Mouse (Mus musculus): ENCODE data around the gene Atp6ap1l.
"Not testable (repeated sequence)": the region's sequence is repeated elsewhere in the genome, so short reads cannot be mapped to it uniquely, and the experiment has no call there.

Gene Atp6ap1l

DNA sequence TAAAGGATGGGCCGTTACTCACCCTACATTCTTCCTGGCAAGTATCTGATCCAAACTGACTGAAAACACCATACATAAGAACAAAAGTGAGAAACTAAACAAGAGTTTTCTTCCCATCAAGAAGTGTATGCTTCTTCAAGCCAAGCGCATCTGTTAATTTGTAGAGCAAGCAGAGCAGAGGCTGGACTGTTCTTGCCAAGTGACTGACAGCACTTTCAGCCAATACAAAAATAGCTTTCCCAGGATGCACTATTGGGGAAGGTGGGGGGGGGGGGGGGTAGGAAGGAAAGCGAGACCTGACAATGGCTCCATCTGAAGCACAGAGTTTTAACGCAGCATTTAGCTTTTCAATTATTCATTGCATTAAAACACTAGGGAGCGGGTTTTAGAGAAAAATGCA lies at the start of gene Atp6ap1l:
Gene Atp6ap1l, minus strand, starts transcription at position 180 of the 400 bp plus-strand sequence.
- no peak for DNase-seq (ENCODE audit: low read depth)

GRCm38 (mm10) chr13:90939600-90939999 lies 34.4 kb upstream of the Atp6ap1l start:
- no peak for DNase-seq (ENCODE audit: low read depth)

GRCm38 (mm10) chr13:90939192-90939591 lies 34.0 kb upstream of the Atp6ap1l start:
- peak; percentile 80 for DNase-seq (ENCODE audit: low read depth)

GRCm38 (mm10) chr13:90935852-90936251 lies 30.7 kb upstream of the Atp6ap1l start:
- no peak for DNase-seq (ENCODE audit: low read depth)

GRCm38 (mm10) chr13:90933256-90933655 lies 28.1 kb upstream of the Atp6ap1l start:
- no peak for DNase-seq (ENCODE audit: low read depth)

- peak; percentile 75 for DNase-seq (ENCODE audit: low read depth)
These were observed 24.7 kb upstream of the Atp6ap1l start for GRCm38 (mm10) chr13:90929847-90930246.

DNA sequence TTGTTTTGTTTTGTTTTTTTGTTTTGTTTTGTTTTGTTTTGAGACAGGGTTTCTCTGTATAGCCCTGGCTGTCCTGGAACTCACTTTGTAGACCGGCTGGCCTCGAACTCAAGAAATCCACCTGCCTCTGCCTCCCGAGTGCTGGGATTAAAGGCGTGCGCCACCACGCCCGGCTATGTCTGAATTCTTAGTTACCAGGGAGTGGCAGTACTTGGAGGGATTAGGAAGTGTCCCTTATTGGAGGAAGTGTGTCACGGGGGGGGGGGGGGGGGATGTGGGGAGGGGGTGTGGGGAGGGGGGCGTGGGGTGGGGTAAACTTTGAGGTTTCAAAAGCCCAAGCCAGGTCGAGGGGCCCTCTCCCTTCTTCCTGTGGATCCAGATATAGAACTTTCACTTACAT lies 23.1 kb upstream of the Atp6ap1l start:
- not testable (repeated sequence) for DNase-seq (ENCODE audit: low read depth)

DNA sequence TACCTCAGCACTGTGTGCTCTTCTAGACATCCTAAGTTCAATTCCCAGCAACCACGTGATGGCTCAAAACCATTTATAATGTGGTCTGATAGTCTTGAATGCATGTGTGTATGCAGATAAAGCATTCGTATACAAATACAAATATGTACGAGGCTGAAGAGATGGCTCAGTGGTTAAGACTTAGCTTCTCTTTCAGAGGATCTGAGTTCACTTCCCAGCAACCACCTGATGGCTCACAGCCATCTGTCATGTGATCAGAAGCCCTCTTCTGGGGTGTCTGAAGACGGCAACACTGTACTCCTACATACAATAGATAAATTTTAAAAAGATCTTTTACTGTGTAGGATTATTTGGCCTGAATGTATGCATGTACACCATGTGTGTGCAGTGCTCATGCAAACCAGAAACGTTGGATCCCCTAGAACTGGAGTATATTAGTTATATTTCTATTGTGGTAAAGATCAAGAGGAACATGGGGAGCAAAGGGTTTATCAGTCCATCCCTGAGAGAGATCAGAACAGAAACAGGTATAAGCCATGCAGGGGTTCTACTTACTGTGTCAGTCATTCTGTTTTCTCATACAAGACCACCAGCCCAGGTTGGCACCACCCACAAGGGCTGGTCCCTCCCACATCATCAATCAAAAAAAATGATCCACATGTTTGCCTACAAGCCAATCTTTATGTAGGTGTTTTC lies 21.9 kb upstream of the Atp6ap1l start:
- DNase-seq (ENCODE audit: low read depth): no peak

DNA sequence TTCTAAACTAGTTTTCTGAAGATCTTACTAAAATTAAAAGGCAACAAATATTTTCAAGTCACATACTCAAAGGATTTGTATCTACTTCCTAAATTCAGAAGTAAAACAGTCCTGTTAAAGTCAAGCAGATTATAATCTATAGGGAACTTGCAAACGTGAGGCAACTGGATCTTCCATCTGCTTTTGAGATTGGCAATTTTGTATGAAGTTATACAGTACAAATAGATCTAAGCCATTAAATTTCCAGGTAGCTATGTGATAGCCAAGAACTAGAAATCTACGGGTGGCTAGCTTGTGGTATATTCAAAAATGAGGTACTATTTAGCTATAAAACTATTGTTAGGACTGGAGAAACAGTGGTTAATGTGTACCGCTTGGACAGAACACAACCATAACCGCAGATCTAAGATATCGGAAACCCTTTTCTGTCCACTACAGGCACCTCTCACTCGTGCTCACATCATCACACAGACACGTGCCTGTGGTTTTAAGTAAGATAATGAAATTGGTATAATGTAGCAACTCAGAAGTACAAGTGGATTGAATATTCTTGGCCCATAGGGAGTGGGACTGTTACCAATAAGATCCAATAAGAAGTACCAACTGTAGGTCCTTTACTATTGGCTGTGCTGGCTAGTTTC lies 21.1 kb upstream of the Atp6ap1l start:
- no peak for DNase-seq (ENCODE audit: low read depth)

- DNase-seq (ENCODE audit: low read depth): no peak
These were observed 20.0 kb upstream of the Atp6ap1l start for GRCm38 (mm10) chr13:90925191-90925590.

DNA sequence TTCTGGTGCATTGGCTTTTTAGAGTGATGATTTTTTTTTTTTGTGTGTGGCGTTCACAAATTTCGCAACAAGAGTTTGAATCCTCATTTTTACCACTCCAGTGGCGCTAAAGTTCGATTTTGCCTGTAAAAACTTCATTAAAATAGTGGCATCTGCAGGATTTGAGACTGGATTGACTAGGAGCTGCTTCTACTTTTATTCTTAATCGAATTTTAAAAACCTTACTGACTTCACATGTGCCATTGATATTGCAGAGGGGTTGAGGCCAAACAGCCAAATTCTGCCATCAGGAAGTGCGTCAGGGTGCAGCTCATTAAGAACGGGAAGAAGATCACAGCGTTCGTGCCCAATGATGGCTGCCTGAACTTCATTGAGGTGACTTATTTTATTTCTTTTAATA lies 18.9 kb upstream of the Atp6ap1l start:
- no peak for DNase-seq (ENCODE audit: low read depth)

GRCm38 (mm10) chr13:90923617-90924016 lies 18.5 kb upstream of the Atp6ap1l start:
- DNase-seq (ENCODE audit: low read depth): not testable (repeated sequence)

GRCm38 (mm10) chr13:90922751-90923612 lies 17.8 kb upstream of the Atp6ap1l start, which contains the start of gene Rps23:
TSS of gene Rps23 (plus strand) at chr13:90922958.
- DNase-seq (ENCODE audit: low read depth): peak; percentile 90

- DNase-seq (ENCODE audit: low read depth): no peak
These were observed 9.6 kb upstream of the Atp6ap1l start for GRCm38 (mm10) chr13:90914721-90915120.

DNA sequence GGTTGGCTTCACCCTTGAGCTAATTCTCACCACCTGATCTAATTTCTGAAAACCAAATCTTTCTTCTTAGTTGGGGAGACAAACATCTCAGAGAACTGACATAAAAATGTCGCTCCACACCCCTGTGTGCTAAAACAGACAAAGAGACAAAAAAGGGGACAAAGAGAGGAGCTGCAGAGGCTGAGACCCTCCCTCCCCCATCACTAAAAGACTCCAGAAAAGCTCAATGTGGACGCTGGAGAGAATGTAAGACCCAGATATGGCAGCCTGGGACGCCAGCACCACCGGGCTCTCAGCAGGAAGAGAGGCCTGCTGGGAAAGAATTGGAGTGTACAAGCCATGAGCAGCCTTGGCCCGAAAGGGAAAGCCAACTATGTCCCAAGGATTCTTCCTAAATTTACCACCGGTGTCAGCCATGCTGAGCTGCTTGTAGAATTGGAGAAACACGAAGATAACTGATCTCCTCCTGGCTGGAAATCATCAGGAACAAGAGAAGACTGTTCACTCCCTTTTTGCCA lies 8.6 kb upstream of the Atp6ap1l start:
- no peak for DNase-seq (ENCODE audit: low read depth)

GRCm38 (mm10) chr13:90912760-90913674 lies 7.9 kb upstream of the Atp6ap1l start:
- DNase-seq (ENCODE audit: low read depth): no peak

DNA sequence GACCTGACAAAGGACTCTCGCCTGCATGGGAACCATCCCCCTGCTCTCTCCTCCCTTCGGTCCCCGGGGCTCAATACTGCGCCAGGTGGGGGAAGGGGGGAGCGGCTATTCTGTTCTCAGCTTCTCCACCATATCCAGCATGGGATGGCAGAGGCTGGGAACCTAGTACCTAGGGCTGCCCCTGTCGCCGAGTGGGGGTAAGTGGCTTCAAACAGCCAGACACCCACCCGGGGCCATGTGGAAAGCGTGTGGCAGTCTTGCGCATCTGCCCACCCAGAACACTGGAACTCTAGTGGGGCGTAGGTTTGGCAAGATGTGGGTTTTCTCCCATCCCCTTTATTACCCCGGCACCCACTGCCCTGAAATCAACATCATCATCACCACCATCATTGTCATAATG lies 2.2 kb upstream of the Atp6ap1l start:
- no peak for DNase-seq (ENCODE audit: low read depth)

GRCm38 (mm10) chr13:90896821-90897220 lies 8.3 kb downstream of the Atp6ap1l start:
- no peak for DNase-seq (ENCODE audit: low read depth)

GRCm38 (mm10) chr13:90896098-90896497 lies 9.1 kb downstream of the Atp6ap1l start:
- no peak for DNase-seq (ENCODE audit: low read depth)

DNA sequence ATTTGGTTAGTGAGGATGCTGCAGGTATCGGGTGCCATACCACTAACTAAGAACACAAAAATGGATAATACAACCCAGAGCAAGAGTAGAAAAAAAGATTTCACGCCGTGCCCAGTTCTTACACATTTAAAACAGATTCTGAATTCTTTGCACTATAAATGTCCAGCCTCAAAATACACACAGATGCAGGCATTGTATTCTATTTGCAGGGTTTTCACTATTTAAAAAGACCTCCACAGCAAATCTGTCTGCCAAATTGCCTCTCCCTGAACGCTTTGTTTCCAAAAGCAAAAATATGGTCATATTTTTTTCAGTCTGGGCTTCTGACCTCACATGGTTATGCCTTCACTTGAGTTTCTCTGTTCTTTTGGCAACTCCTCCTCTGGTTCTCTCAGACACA lies 10.3 kb downstream of the Atp6ap1l start:
- no peak for DNase-seq (ENCODE audit: low read depth)

DNA sequence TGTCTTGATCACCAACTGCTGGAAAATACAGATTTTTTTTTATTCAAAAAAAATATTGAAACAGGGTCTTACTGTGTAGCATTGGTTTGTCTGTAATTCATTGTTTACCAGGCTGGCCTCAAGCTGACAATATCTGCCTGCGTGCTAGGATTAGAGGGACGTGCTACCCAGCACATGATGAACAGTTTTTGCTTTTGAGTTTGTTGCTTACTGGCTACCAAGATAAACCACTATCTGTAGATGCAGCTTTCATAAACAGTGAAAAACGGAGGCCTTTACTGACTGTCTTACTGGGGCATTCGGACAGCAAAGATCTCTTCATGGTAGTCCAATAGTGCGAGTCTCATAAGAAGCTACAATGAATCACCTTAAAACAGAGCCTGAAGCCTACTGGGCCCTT lies 15.0 kb downstream of the Atp6ap1l start:
- DNase-seq (ENCODE audit: low read depth): peak; percentile 33
